Mouse (Mus musculus) heart, embryonic 16.5 days (tissue): ENCODE measurements around the gene Bach2. TPM values are rescaled to one million over a fixed set of nuclear protein-coding genes. Genes with fewer than 3 reads are reported as not detected.

Experiments used
- ATAC-seq: fragments of 200-750 bp; cut with Nextera tagmentation; replicated peaks from 2 replicates; pipeline ENCODE4 v1.8.0; 2017; ENCODE audit warnings: moderate number of reproducible peaks; ENCODE audit not compliant: insufficient read depth, low FRiP score; ENCODE audit errors: extremely low read depth
- H3K27ac ChIP-seq: fragments of 300-500 bp; sonication (generic); 2 replicates; pipeline ENCODE4 v1.5.1; 2014; ENCODE audit warnings: mild to moderate bottlenecking, low read length, control low read depth, moderate library complexity
- H3K27me3 ChIP-seq: fragments of 300-500 bp; sonication (generic); 2 replicates; pipeline ENCODE4 v1.6.1; 2014; ENCODE audit warnings: low read length, mixed read lengths; ENCODE audit not compliant: control insufficient read depth, insufficient read depth
- H3K36me3 ChIP-seq: fragments of 300-500 bp; sonication (generic); 2 replicates; pipeline ENCODE4 v1.6.1; 2014; ENCODE audit not compliant: control insufficient read depth, insufficient read depth
- H3K4me1 ChIP-seq: fragments of 300-500 bp; sonication (generic); 2 replicates; pipeline ENCODE4 v1.6.1; 2014; ENCODE audit warnings: low read length, mixed read lengths; ENCODE audit not compliant: control insufficient read depth, insufficient read depth
- H3K4me2 ChIP-seq: fragments of 300-500 bp; sonication (generic); 2 replicates; pipeline ENCODE4 v1.6.1; 2014; ENCODE audit warnings: low read depth, mild to moderate bottlenecking, control low read depth, low read length
- H3K4me3 ChIP-seq: fragments of 300-500 bp; sonication (generic); 2 replicates; pipeline ENCODE4 v1.5.1; 2014; ENCODE audit warnings: mild to moderate bottlenecking, control low read depth, low read length
- H3K9ac ChIP-seq: fragments of 300-500 bp; sonication (generic); 2 replicates; pipeline ENCODE4 v1.6.1; 2014; ENCODE audit warnings: low read length, control low read depth
- H3K9me3 ChIP-seq: fragments of 300-500 bp; sonication (generic); replicated peaks from 2 replicates; pipeline ENCODE4 v1.6.1; 2016; ENCODE audit warnings: low read length; ENCODE audit not compliant: control insufficient read depth
- WGBS: fragments of 180-500 bp; shearing (Covaris S2); extraction: QIAGEN DNeasy Blood & Tissue Kit; methylation state at CpG from one replicate; pipeline ENCODE4 v1.1.7; 2014; 5-methylcytosine and 5-hydroxymethylcytosine counted together
- polyA plus RNA-seq: library from polyadenylated mRNA; unstranded; fragments of >200 nt; fragmentation: Nextera tagmentation; extraction: Ambion mirVana; gene quantifications from 2 replicates; pipeline ENCODE4 v1.2.1, GENCODE M21; 2015

The Bach2 gene
- polyA plus RNA-seq, 1 experiment from 2014 or later, result 5.0 TPM

- WGBS, result 95% methylated on average over 35 of the region's 35 CpGs
- H3K9ac ChIP-seq, result no peak overlapping the region
- no peaks in the 10 kb centered on the region; the same call in 1 of the 2 replicates for H3K9me3 ChIP-seq
- no peak overlapping the region for H3K4me2 ChIP-seq
- peaks cover 7% of the 10 kb centered on the region; the same call in 1 of the 2 replicates for H3K36me3 ChIP-seq
- ATAC-seq, result no peak
- peaks cover 18% of the 10 kb centered on the region; the same call in 1 of the 2 replicates for H3K4me1 ChIP-seq
- H3K27ac ChIP-seq, result no peak overlapping the region
- no peak overlapping the region for H3K4me3 ChIP-seq
- H3K27me3 ChIP-seq, result no peaks in the 10 kb centered on the region
These were observed 323.9 kb downstream of the Bach2 start for GRCm38 (mm10) chr4:32562319-32563115.

GRCm38 (mm10) chr4:32564416-32564815 is 325.8 kb downstream of the Bach2 start:
- no peak for ATAC-seq

GRCm38 (mm10) chr4:32564918-32565317 is 326.3 kb downstream of the Bach2 start:
- no peak overlapping the region for H3K27ac ChIP-seq

More at GRCm38 (mm10) chr4:32564416-32564815, 325.8 kb downstream of the Bach2 start:
- H3K4me3 ChIP-seq, result no peak overlapping the region
- no peak overlapping the region for H3K4me2 ChIP-seq
- H3K36me3 ChIP-seq, result peaks cover 7% of the 10 kb centered on the region; the same call in 1 of the 2 replicates
- H3K27ac ChIP-seq, result no peak overlapping the region
- WGBS, result 82% methylated on average over 7 of the region's 7 CpGs
- no peaks in the 10 kb centered on the region; the same call in 1 of the 2 replicates for H3K9me3 ChIP-seq
- H3K4me1 ChIP-seq, result peaks cover 18% of the 10 kb centered on the region; the same call in 1 of the 2 replicates
- no peaks in the 10 kb centered on the region for H3K27me3 ChIP-seq
- H3K9ac ChIP-seq, result no peak overlapping the region

GRCm38 (mm10) chr4:32569054-32569453 is 330.4 kb downstream of the Bach2 start:
- Histone ChIP-seq H3K4me3 (no peak overlapping the region), H3K27ac (no peak overlapping the region), H3K9ac (no peak overlapping the region), H3K9me3 (no peaks in the 10 kb centered on the region; the same call in 1 of the 2 replicates), H3K4me1 (no peaks in the 10 kb centered on the region), H3K36me3 (no peaks in the 10 kb centered on the region), H3K27me3 (no peaks in the 10 kb centered on the region), H3K4me2 (no peak overlapping the region)
- no peak for ATAC-seq
- 70% methylated on average over 4 of the region's 4 CpGs for WGBS

More at GRCm38 (mm10) chr4:32564918-32565317, 326.3 kb downstream of the Bach2 start:
- H3K9ac ChIP-seq, result no peak overlapping the region
- no peak overlapping the region for H3K4me2 ChIP-seq
- no peaks in the 10 kb centered on the region; the same call in 1 of the 2 replicates for H3K9me3 ChIP-seq
- peaks cover 7% of the 10 kb centered on the region; the same call in 1 of the 2 replicates for H3K36me3 ChIP-seq
- no peaks in the 10 kb centered on the region for H3K27me3 ChIP-seq
- H3K4me3 ChIP-seq, result no peak overlapping the region
- H3K4me1 ChIP-seq, result peaks cover 18% of the 10 kb centered on the region; the same call in 1 of the 2 replicates
- WGBS, result 72% methylated on average over 8 of the region's 8 CpGs
- ATAC-seq, result no peak

GRCm38 (mm10) chr4:32569995-32570938 is 331.7 kb downstream of the Bach2 start:
- Histone ChIP-seq H3K4me3 (no peak overlapping the region), H3K27me3 (no peaks in the 10 kb centered on the region), H3K36me3 (no peaks in the 10 kb centered on the region), H3K4me1 (no peaks in the 10 kb centered on the region), H3K4me2 (no peak overlapping the region), H3K9ac (no peak overlapping the region), H3K27ac (no peak overlapping the region), H3K9me3 (no peaks in the 10 kb centered on the region; the same call in 1 of the 2 replicates)
- ATAC-seq, result no peak
- WGBS, result 71% methylated on average over 17 of the region's 17 CpGs

- WGBS, result 80% methylated on average over 8 of the region's 8 CpGs
These were observed 332.3 kb downstream of the Bach2 start for GRCm38 (mm10) chr4:32570939-32571317.

GRCm38 (mm10) chr4:32571441-32571840 is 332.8 kb downstream of the Bach2 start:
- H3K4me3 ChIP-seq, result no peak overlapping the region
- H3K9me3 ChIP-seq, result no peaks in the 10 kb centered on the region; the same call in 1 of the 2 replicates
- WGBS, result 49% methylated on average over 3 of the region's 3 CpGs
- H3K27ac ChIP-seq, result no peak overlapping the region
- no peaks in the 10 kb centered on the region for H3K4me1 ChIP-seq
- H3K36me3 ChIP-seq, result 0 out of 2 replicates have a peak, but pooled peaks cover 2% of the 10 kb centered on the region
- ATAC-seq, result no peak
- no peak overlapping the region for H3K9ac ChIP-seq
- H3K27me3 ChIP-seq, result no peaks in the 10 kb centered on the region
- H3K4me2 ChIP-seq, result no peak overlapping the region

More at GRCm38 (mm10) chr4:32570939-32571317, 332.3 kb downstream of the Bach2 start:
- no peak overlapping the region for H3K4me2 ChIP-seq
- H3K9me3 ChIP-seq, result no peaks in the 10 kb centered on the region; the same call in 1 of the 2 replicates
- no peak for ATAC-seq
- no peak overlapping the region for H3K9ac ChIP-seq
- H3K4me1 ChIP-seq, result no peaks in the 10 kb centered on the region
- no peaks in the 10 kb centered on the region for H3K27me3 ChIP-seq
- H3K4me3 ChIP-seq, result no peak overlapping the region
- no peak overlapping the region for H3K27ac ChIP-seq
- H3K36me3 ChIP-seq, result 0 out of 2 replicates have a peak, but pooled peaks cover under 1% of the 10 kb centered on the region

- Histone ChIP-seq H3K9me3 (no peaks in the 10 kb centered on the region), H3K27ac (no peak overlapping the region), H3K27me3 (no peaks in the 10 kb centered on the region), H3K36me3 (0 out of 2 replicates have a peak, but pooled peaks cover 2% of the 10 kb centered on the region), H3K4me2 (no peak overlapping the region), H3K9ac (no peak overlapping the region), H3K4me1 (no peaks in the 10 kb centered on the region), H3K4me3 (no peak overlapping the region)
- ATAC-seq, result no peak
- WGBS, result 61% methylated on average over 1 of the region's 1 CpGs
These were observed 333.5 kb downstream of the Bach2 start for GRCm38 (mm10) chr4:32572118-32572517.
